Mouse (Mus musculus): ENCODE measurements at regions not wholly inside any gene's neighbourhood (a gene's known extent, or its start where the extent isn't known, plus 50 kb on each side); places are given as distances from the start of the nearest gene placed in this dataset.

DNA sequence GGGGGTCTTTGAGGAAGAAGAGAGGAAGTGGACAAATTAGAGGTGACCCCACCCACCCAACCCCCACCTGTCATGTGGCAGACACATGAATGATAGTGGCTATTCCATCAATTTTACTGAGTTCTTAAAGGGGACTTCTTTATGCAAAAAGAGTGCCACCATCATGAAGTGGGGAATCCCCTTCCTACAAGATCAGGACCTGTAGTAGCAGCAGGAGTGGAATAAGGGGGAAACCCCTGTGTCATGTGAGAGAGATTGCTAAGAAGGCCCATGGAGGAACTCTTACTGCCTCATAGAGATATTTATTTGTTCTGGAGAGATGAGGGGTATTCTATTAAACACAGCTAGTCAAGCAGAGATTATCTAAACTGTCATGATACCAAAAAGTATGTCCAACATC, 393.4 kb upstream of the Atp11b start:
- DNase-seq (ENCODE audit: low spot score in 2 of 2), result no peak

DNA sequence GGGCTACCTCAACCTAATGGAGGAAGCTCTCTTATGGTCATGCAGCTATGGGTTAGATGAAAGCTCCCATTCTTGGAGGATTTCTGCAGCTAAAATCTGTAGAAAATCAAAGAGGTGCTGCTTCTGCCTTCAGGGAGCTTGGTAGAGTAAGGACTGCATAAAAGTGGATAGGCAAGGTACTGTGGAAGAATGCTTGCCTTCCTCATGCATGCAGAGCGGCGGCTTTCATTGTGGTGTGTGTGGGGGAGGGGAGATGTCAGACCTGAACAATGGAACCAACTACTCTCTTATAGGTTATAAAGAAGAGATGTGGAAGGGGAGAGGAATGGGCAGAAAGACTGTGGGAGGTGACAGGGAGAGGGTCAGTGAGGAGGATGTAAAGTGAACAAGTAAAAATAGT, 392.8 kb upstream of the Atp11b start:
- DNase-seq (ENCODE audit: low spot score in 2 of 2), result no peak

DNA sequence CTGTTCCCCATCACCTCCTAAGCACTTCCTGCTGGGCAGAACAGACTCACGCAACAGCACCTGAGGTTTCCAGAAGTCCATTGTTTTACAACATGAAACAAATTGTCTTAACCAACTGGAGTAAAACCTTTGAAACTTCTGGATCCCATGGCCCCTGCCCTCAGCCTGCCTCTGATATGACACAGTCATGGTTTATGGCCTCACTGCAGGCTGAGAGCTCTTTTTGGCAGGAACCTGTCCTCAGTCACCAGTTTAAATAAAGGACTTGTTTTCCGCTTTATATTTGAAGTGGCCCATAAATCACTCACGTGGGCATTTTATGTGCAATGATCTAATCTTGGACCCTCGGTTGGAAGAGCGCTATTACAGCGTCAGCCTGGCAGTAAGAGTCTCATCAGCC, 388.5 kb upstream of the Atp11b start:
- no peak for DNase-seq (ENCODE audit: low spot score in 2 of 2)

DNA sequence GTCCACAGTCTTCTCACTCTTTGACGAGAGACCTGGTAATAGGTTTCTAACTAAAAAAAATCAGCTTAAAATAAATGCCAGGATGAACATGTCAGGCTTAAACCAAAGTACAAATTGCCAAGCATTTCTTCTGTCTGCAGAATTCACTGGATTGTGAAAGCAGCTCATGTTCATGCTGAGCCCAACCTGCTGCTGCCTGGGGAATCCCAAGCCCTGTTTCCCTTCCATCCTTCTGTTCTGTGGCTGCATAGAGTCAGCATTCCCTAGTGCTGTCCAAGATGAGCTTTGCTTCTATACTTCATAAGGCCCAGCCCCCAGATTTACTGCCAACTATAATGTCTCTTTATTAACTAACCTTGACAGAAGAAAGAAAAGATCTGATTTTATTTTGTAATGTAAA, 381.6 kb upstream of the Atp11b start:
- no peak for DNase-seq (ENCODE audit: low spot score in 2 of 2)

DNA sequence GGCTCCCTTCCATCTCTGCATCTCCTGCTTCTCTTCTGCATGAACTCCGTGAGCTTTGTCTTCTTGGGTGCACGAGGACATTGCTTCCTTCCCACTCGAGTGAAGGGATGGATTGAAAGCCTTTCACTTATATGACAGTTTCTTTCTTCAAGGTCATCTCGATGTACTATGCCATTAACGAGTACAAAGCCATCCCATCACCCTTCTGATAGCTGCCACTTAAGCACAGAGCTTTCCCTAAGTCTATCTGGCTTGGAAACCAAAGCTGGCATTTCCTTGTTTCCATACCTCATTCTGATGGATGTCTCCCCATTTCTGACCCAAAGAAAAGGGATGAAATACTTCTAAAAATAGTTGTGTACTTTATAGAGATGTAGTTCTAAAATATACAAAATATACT, 366.5 kb upstream of the Atp11b start:
- no peak for DNase-seq (ENCODE audit: low spot score in 2 of 2)

DNA sequence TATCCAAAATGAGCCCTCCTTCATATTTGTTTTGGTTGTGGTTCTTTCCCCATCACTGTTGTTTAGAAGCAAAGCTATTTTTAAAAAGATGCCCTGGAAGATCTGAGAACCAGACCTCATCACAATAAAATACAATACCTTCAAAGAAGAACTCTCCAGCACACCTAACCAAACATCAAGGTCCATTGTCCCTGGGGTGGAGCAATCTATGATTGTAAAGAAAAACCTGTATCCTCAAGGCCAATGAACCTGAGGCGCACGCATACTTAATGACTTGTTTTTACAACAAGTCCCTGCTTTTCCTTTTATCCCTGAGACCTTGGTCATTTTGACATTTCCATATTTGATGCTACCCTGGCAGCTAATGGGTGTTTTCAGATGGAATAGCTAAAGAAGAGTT, 361.2 kb upstream of the Atp11b start:
- no peak for DNase-seq (ENCODE audit: low spot score in 2 of 2)

DNA sequence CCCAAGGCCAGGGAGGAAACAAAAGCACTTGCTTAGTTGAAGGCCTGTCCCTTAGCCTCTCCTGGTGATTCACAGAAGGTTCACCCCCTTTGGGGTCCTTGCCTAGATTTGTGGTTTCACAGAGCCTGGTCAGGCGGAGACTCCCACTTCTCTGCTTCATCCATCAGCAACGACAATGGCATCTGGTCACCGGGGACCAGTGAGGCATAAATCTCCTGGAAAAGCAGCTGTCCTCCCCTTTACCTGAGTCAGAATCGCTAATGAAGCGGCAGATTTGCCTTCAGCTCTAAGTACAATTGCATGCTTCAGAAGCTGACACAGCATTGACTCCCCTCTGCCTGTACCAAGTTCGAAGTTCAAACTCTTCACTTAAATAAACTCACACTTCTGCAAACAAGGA, 353.7 kb upstream of the Atp11b start:
- DNase-seq (ENCODE audit: low spot score in 2 of 2), result no peak

DNA sequence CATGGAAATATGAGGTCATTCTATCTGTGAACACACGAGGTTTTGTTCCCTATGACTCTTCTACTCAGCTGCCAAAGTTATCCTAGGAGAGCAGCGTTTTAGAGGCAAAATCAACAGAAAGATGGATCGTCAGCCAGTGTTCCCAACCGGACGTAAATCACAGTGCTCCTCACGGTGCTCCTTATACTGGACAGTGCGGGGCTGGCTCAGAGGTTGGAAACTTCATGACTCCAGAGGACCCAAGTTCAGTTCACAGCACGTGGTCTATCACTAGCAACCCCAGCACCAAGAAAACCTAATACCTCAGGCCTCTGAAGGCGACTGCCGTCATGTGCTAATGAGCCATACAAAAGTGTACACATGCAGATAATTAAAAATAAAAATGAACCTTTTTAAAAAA, 351.2 kb upstream of the Atp11b start:
- no peak for DNase-seq (ENCODE audit: low spot score in 2 of 2)

DNA sequence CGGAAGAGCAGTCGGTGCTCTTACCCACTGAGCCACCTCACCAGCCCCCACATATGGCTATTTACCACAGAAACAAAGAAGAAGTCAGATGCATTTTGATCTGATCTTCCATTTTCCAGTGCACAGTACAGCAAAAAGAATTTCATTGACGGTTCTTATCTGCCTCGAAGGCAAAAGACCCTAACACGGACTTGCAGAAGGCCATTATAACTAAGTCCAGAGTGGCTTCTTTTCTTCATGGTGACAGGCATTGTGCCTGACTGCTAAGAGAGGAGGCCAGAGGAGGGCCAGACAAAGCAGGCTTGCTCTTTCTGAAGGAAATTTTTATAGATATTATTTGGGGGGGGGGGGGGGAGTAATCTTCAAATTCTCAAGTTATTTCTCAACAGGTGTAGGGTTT, 350.0 kb upstream of the Atp11b start:
- DNase-seq (ENCODE audit: low spot score in 2 of 2), result no peak

DNA sequence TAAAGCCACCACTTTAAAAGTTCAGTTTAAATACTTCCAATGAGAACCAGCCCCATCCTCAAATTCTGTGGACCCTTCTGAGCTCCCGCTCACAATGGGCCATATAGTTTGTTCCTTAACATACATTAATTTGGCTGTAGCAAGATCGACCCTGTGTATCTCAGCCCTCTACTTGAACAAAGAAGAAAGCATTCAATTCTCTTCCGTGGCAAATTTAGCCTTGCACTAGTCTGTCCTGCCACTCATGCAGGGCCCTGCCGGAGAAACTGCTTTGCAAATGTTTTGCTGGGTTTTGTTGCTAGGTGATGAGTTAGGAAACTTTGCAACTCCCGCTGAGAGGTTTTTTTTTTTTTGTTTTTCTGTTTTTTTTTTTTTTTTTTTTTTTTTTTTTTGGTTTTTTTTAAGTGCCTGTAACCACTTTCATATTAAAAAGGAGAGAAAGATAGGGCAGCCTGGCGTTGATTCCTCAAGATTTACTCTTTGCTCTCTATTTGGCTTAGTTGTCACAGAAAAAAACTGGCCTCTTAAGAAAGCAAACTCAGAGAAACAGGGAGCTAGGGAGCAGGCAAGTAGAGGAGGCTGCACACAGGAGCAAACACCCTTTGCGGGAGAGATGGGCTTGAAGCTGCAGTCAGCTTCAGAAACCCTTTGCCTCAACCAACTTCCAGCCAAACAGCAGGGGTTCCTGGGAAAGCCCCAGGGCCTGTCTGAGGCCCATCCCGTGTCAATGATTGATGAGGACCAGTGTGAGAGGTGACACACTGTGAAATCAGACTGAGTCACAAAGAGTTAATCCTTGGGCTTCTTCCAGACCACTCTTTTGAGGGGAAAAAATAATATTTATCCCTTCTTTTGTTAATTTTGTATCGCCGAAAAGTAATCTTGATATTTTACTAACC, 349.2 kb upstream of the Atp11b start:
- no peak for DNase-seq (ENCODE audit: low spot score in 2 of 2)

DNA sequence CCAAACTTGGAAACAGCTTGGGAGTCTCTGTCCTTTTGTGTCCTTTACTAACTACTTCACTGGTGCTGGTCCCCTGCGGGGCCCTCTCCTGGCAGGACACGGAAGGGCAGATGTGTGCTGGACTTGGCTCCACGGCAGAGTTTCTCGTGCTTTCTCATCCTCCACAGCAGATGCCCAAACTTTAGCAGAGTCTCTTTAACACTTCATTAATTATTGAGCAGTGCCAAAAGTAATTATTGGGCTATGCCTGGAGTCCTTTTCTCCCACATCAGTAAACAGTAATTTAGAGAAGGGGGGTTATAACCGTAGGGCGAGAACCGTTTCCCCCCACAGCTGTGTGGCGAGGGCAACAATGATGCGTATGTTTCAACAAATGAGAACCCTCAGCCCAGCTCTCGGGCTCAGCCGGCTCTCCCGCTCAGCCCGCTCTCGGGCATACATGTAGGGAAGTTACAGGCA, 348.3 kb upstream of the Atp11b start:
- peak in 1 of 2 experiments; percentile 19 for DNase-seq (ENCODE audit: low spot score in 2 of 2)

DNA sequence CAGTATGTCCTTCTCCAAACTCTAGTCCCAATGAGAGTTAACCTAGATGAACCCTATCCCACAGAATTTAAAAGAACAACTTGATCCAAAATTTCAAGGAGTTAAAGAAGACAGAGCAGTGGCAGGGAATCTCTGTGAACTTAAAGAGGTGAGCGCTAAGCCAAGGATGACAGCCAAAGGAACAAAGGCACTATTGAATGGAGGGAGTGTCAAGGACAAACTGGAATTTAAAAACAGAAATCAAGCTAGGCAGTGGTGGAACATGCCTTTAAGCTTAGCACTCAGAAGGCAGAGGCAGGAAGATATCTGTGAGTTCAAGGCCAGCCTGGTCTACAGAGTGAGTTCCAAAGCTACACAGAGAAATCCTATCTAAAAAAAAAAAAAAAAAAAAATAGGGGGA, 316.2 kb upstream of the Atp11b start:
- no peak for DNase-seq (ENCODE audit: low spot score in 2 of 2)

DNA sequence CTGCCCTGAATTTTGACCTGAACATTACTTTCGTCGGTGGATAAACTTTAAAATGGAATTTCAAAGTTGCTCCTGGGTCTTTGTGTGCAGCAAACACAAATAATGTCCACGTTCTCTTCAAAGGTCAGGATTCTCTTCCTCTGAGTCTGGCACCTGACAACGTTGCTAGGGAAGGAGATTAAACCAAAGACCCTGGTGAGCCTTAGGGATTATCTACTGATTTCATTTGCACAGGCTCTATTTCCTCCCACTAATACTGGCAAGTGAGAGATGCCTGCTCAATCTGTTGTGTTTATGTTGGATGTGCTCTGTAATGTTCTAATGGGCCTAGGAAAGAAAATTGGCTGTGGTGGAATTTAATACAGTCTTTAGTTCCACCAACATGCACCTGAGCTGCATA, 291.0 kb upstream of the Atp11b start:
- no peak for DNase-seq (ENCODE audit: low spot score in 2 of 2)

DNA sequence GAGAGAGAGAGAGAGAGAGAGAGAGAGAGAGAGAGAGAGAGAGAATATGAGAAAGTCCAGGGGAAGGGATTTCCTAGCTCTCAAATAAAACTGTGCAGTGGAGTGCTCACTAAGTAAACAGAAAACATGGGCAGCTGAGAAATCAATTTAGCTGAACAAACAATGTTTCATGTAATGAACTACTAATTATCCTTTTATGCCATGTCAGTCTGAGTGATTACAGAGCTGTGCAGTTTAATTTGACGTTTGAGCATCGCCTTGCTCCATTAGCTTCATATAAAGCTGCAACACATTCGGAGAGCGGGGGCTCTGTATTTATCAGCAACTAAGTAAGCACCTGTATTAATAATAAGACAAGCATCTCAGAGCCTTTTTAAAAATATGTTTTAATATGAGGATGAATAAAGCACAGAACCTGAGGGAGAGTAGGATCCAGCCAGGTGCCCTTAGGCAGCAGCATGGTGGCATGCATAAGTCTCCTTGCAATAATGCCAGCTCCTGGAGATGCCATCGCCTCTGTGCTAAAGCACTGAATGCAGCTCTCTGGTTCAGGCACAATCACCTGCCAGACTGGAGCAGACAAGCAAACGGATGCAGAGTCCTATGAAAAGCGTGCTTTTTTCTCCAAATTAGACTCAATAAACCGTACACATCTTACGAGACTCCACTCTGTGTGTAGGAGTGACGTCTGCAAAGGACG, 289.5 kb upstream of the Atp11b start:
- DNase-seq (ENCODE audit: low spot score in 2 of 2), result no peak

DNA sequence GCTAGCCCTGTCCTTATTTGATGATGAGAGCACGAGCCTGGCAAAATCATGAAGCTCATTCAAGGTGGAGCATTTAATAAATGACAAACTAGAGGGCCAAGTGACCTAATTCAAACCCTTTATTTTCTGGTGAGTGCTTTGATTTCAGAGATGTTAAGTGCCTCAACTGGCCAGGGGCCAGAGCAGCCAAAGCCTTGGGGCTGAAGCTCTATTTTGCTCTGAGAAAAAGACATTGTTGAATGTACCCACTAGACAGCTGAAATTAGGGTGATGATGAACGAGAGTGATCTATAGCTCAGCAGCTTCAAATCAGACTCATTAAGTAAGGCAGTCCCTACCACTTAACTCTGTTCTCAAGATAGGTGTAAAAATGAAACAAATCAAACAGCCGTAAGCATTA, 287.9 kb upstream of the Atp11b start:
- DNase-seq (ENCODE audit: low spot score in 2 of 2), result no peak

DNA sequence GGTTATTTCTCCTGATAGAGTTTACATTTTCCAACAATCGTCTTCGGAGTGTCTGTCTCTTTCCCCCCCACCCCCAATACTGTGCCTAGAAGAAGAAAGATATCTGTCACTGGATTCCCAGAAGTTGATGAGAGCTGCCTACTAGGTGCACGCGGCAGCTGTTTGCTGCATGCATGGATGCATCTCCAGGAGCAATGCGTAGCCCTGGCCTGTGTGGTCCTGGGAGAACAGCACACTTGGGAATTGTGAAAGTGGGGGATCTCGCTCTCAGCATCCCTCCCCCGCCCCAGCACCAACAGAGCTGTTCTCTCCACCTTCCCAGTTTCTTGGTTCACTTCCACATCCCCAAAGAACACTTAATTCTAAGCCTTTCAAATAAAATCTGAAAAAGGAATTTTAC, 280.6 kb upstream of the Atp11b start:
- DNase-seq (ENCODE audit: low spot score in 2 of 2), result no peak

DNA sequence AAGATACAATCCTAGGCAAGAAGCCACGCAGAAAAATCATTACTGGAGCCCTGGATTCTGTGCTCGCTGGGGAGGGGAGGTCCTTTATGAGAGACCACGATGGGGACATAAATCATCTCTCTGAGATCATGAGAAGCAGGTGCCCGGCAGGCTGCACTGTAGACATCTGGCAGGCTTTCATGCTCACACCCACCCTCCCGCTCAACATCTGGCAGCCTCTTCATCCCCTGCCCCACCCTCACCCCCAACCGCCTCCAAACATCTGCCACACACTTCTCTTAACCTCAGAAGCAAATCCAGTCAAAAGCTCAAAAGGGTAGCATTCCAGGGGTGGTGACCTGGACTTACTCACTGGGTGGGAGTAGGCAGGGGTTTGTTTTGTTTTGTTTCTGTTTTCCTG, 279.5 kb upstream of the Atp11b start:
- DNase-seq (ENCODE audit: low spot score in 2 of 2), result no peak

DNA sequence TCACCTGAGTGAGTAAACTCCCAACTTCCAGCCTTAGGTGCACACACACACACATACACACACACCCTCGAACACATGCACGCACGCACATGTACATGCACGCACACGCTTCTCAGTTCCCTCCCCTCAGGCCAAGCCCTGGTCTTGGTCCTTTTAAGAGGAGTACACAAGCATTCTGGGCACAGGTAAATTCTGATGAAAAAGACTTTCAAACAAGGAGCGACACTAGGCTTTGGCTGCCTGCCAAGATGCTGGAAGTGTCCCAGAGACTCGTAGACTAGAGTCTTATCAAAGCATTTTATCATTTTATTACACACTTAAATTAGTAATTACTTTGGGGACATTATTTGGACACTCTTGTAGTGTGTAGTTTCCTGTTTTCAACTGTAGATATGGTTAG, 278.6 kb upstream of the Atp11b start:
- no peak for DNase-seq (ENCODE audit: low spot score in 2 of 2)

DNA sequence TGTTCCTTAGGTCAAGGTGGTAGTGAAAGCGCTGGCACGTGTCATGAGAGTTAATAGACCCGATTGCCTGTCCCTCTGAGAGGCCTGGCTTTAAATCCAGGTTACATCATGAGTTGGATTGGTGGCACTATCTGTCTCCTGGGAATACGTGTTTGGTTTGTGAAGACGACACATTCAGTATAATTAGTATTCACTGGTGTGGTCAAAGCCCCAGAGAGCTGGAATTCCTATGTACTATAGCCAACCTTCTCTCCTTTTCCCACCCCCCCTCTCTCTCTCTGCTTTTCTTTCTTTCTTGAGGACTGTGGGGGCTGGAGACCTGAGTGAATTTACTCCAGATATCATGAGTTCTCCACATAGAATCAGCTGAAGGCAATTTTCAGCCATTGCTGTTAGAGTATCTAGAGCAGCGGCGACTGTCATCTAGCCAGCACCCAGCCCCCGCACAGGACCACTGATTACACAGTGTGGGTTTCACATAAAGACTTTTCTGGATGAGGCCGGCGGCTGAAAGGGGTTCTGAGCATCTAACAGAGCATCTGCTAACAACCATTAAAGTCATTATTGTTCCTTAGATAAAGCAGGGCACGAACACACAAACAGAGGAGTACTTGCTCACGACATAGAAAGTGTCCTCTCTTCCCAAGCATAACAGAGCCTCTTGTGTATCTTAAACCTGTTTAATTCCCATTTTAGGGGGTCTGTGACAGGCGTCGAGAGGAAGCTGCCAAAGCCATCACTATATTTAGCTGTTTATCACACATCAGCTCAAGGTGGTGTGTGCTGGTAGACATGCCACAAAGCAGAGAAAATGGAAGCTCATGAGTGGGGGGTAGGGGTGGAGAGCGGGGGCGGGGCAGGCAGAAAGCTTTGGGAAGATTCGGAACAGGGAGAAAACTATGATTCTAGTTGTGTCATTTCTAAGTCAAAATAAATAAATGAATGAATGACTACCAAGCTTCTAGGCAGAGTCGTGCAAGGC, 272.9 kb upstream of the Atp11b start:
- DNase-seq (ENCODE audit: low spot score in 2 of 2), result no peak

DNA sequence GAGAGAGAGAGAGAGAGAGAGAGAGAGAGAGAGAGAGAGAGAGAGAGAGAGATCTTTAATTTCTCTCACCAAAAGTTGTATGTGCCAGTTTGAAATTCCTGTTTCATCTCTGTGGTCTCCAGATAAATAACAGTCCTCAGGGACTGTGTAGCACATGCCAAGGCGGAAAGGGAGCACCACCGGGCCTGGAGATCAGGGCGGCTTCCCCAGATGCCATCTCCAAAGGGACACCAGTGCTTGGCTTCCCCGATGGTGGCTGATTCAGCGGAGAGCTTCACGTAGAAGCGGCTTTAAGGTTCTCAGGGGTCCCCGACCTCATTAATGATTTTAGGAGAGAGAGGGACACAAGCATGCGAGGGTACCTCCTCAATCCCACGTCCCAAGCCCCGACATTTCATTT, 272.1 kb upstream of the Atp11b start:
- DNase-seq (ENCODE audit: low spot score in 2 of 2), result peak in 1 of 2 experiments; percentile 16

DNA sequence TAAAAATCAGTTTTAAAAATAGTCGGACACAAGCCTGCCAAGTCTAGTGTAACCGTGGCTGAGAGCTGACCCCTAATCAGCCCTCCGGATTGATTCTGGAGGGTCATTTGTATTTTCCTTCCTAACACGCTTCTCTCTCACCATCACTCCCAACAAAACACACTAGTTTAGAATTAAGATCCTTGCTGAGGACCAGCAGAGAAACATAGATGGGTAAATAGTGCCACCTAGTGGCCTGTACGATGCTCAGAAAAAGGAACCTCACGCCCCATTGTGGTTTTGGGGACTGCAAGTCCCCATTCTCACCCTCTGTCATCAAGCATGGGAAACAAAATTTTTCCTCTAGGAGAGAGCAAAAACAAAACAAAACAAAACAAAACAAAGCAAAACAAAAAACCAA, 271.6 kb upstream of the Atp11b start:
- peak; percentile 26 to 51 for DNase-seq (ENCODE audit: low spot score in 2 of 2)

DNA sequence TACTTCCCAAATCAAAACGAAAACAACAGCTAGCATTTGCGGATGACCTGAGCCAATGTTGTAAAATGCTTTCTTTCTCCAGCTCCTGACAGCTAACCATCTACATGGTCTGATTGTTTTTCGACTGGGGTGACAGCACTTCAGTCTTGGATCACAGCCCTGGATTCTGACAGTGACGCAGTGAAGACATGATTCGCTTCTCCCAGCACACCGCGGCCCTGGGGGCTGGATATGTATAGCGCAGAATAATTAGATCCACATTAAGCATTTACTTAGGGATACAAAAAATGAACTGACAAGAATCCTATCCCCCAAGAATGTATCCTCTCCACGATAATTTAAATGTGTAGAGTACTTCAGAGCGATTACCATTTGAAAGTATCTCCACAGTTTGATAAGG, 271.1 kb upstream of the Atp11b start:
- DNase-seq (ENCODE audit: low spot score in 2 of 2), result no peak
